Mouse (Mus musculus) lung, postnatal 36 days (tissue): Measurements from ENCODE around the gene Mlip.
"Not testable (repeated sequence)": the region's sequence is repeated elsewhere in the genome, so short reads cannot be mapped to it uniquely, and the experiment has no call there.

Experiments used
- DNase-seq: peaks from one replicate; pipeline ENCODE4 v3.0.0; 2022; ENCODE audit warnings: mixed read lengths

Gene Mlip

DNA sequence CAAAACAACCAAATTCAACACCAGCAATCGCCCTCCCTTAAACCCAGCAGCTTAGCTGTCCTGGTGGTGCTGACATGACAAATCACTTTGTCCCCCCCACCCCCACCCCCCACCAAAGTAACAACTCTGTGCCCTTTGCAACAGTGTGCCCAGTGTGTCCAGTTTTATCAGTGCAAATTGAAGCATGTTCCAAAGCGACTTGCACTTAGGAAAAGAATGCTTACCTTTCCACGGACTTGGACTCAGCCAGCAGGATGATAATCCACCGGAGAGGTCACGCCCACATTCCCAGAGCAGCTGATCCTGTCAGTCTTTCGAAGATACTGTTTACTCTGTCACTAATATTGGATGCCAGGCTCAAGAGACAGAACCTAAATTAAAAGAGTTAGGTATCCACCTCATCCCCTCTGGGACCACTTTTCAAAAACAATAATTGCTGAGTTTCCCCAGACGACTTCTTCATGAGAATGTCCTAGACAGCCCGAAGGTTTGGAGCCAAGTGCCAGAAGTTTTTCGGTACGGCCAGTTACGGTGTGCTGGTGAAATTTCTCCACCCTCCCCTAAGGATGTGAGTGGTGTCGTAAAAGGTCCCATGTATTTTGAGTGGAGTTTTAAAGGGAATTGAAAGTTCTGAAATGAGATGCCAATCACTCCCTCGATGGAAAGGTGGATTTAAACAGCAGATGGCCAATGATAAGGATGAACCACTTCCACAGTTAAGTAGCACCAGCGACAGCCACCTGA, at the start of gene Mlip:
Gene Mlip, minus strand, starts transcription at position 538 of the 744 bp plus-strand sequence.
- no peak for DNase-seq

DNA sequence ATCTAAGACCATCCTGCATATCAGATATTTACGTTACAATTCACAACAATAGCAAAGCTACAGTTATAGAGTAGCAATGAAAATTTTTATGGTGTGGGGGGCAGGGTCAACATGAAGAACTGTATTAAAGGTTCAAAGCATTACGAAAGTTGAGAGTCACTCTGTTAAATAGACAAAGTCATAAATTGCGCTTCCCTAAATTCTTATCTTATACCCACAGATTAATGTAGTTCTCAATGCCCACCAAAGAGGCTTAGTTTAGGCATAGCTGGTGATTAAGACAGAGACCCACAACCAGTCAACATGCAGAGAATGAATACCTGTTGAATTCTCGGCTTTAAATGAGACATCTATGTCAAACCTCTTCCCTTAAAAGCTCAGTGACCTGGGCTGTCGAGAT, 47.0 kb upstream of the Mlip start:
- DNase-seq: no peak

DNA sequence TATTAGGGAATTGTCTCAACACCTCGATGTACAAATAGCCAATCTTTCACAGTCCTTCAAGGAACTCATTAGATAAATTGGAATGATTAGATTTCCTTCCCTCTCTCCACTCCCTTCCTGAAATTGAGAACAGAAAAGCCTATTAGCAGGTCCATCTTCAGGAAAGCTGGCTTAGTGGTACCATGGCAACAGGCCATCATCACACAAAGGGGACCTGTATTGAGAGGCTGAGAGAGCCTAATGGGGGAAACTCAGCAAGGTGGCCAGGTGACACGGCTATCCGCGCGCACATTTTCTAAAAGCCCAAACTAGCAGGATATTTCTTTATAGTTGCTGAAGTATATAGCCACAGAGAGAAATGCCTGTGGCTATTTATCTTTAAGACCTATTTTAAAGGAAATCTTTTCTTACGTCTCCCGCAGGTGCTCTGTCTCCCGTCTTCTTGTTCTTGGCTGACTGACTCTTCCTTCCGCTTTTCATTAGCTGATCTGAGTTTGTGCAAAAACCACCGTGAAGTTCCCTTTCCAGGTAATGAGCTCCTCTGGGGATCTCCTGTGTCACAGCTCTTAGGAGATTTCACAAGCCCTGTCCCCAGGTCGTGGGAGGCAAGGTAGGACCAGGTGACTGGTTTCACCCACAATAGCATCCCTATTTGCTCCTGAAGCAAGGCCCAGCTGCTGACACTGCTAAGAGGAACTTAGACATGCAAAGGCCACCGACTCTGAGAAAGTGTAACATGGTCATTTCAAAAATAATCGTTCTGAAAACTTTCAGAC, 46.3 kb upstream of the Mlip start:
- no peak for DNase-seq

- DNase-seq: no peak
These were observed 44.3 kb upstream of the Mlip start for GRCm38 (mm10) chr9:77397027-77397426.

DNA sequence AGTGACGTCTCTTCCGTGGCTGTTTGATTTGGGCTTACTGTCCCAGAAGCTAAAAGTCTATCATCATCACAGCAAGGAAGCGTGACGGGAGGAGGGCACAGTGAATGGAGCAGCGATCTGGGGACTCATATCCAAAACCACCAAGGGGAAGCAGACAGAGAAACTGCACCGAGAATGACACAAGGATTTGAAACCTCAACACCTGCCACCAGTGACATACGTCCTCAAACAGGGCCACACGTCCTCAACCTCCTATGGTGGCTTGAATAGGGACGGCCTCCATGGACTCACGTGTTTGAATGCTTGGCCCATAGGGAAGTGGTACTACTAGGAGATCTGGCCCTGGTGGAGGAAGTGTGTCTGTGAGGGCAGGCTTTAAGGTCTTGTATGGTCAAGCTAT, 38.5 kb upstream of the Mlip start:
- DNase-seq: no peak

GRCm38 (mm10) chr9:77388956-77389355, 36.2 kb upstream of the Mlip start:
- DNase-seq: no peak

DNA sequence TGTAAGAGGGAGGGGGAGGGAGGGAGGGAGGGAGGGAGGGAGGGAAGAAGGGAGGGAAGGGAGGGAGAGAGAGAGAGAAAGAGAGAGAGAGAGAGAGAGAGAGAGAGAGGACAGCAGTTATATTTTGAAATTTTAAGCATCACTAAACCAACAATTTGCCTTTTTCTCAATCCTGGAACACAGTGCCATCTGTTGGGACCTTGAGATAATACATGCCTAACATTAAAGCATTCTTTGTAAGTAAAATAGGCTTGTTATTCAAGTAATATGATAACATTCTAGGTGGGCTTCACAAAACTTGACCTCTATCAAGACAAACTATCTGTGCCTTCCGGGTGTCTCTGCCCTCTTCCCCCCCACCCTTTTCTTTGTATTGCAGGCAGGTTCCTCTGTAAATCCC, 34.0 kb upstream of the Mlip start:
- peak; percentile 12 for DNase-seq

- DNase-seq: no peak
These were observed 32.8 kb upstream of the Mlip start for GRCm38 (mm10) chr9:77385611-77386010.

DNA sequence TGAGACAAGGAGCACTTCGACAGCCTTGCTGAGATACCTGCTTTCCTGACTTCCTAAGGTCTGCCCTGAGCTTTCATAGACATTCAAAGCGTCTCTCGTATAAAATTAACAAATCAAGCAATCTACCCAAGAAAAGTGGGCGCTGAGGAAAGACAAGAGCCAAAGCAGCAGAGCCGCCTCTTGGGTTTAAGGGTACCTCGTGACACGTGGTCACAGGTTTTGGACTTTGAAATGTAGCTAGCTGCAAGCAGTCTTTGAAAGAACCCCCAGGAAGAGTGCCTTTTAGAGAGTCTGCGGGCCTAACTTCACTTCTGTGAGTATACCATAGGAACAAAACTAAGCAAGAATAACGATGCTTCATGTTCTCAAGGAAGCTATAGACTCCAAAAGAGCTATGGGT, 31.9 kb upstream of the Mlip start:
- no peak for DNase-seq

DNA sequence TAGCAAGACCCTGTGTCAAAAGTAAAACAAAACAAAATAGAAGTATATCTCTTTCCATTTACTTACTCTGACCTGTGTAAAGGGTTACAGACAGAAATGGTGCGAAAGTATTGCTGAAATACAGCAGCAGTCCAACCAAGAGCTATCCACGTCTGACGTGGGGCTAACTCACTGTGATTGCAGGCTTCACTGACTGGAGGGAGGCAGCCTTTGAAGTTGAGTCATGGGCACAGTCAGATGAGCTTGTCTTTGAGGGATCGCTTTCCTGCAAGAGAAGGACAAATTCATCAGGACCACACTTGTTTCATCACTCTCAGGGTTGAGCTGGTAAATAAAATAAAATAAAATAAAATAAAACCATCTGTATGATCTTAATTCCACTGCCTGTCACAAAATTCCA, 31.2 kb upstream of the Mlip start:
- no peak for DNase-seq

GRCm38 (mm10) chr9:77382514-77382913, 29.7 kb upstream of the Mlip start:
- no peak for DNase-seq

- peak; percentile 79 for DNase-seq
These were observed 28.8 kb upstream of the Mlip start for GRCm38 (mm10) chr9:77381565-77381964.

GRCm38 (mm10) chr9:77379625-77380024, 26.9 kb upstream of the Mlip start:
- DNase-seq: peak; percentile 60

DNA sequence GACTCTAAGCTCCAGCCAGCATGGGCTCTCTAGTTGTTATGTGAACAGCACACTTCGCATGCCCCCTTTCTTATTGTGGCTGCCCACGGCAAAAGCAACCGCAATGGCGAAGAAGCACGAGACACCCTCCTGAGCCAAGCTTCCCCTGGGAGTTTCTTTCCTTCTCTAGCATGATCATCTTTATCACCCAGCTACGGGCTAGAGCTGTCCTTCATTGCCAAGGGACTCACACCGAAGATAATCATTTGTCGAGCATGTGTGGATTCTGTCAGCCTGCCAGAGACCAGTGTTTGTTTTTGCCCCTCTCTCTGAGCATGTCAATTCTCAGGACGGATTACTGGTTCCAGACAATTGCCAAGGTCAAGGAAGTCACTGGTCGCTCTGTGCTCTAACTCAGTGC, 24.9 kb upstream of the Mlip start:
- DNase-seq: no peak

GRCm38 (mm10) chr9:77377082-77377481, 24.3 kb upstream of the Mlip start:
- DNase-seq: peak; percentile 44

DNA sequence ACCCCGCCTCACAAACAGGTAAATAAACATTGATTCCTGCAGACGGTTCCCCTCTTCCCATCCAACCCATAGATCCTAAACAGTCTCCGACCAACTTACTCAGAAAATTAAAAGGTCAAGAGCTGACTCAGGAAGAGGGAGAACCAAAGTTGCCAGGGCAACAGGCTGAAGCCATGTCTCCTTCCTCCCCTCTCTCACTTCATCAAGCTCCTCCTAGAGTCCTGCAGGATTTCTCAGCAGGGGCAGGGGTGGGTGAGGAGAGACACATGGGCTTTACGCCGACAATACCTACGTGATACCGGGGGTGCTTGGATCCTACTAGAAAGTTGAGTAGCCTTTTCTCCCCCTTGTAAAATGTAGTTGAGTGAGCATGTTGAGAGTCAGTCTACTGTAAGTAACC, 23.8 kb upstream of the Mlip start:
- no peak for DNase-seq

DNA sequence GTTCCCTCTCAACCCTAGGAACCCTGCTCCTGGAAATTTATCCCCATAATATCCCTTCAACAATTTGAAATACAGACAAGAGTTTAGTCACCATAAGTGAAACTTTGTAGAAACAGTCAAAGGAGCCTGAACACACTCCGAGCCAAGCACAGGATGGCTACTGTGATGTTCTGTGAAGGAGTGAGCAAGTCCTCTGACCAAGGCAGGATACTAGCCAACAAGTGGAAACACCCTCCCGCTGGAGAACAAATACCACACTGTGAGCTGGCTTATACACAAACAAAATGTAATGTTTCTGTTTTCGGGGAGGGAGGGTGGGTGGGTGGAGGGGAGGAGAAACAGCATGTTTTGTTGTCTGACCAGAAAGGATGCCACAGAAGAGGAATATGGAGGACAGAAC, 17.9 kb upstream of the Mlip start:
- DNase-seq: no peak

- DNase-seq: no peak
These were observed 16.5 kb upstream of the Mlip start for GRCm38 (mm10) chr9:77369262-77369661.

- DNase-seq: not testable (repeated sequence)
These were observed 11.9 kb upstream of the Mlip start for GRCm38 (mm10) chr9:77364681-77365080.

DNA sequence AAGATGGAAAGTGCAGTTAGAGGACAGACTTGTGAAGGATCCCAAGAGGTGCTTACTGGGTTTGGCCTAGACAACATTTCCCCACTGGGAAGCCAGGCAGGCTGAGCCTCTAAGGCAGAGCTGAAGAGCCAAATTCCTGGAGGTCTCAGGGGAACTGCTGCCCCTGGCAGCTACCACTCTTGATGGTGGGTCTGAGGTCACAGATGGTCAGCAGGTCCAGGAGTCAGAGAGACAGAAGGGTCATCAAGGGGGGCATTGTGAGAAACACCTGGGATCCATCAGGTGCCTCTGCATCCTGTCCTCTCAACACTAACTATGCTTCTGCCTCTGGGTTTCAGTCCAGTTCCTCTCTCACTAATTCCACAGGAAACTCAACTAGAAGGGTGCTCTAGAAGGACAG, 10.1 kb upstream of the Mlip start:
- DNase-seq: no peak

GRCm38 (mm10) chr9:77360654-77361053, 7.9 kb upstream of the Mlip start:
- no peak for DNase-seq

DNA sequence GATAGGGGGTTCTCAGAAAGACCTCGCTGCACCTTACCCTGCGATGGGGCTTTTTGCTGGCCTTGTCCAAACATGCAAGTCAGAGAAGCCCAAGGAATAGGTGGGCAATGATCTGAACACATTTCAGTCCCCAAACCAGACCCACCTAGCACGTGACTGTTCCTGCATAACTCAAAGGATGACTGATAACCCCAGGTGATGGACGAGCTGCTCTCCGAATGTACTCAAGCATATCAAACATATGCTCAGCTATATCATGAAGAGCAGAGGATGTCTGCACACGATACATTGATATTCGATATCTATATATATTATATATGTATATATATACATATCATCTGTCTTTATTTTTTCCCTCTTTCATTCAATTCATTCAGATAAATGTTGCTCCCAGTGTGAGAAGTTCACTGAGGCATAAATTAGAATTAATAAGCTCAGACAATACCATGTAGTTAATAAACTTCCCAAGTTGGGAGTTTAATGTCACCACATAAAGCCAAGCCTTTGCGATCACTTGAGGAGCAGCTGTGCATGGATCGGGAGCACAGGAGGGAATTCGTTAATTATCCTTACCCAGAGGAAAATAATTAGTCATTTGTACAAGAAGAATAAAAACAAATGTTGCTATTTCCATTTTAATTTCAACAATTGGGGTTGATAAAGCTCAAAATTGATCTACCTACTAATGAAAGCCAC, 6.7 kb upstream of the Mlip start:
- no peak for DNase-seq

DNA sequence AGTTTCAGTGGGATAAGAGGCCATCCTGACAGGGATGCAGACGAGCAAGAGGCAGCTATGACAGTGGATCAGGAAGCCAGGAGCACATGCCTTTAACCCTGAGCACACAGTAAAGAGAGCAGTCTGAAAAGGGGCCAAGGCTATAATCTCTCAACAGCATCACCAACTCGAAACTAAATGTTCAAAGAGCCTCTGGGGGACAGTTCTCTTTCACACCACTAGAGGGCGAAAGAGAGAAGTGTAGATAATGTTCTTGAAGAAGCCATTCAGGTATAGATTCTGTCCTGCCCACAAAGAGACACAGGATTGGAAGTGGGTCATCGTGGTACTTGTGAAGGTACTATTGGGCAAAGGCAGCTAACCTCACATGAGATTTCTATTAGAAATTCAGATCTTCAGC, 1.2 kb upstream of the Mlip start:
- DNase-seq: no peak

DNA sequence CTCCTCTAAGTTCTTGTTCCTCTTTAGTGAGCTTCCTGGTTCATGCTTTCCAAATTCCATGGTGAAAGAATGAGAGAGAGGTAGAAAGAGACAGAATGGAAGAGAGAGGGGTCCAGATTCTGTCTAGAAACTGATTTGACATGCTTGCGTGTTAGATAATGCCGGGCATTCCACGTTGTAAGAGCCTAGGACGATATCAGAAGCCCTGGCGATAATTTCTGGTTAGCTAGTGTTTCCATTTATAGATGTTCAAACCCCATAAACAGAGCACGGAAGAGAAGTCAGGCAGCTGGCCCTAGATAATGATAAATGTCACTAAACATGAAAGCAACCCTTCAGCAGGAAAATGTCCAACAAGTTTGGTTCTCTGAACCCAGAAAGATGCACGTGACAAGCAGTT, 5.1 kb downstream of the Mlip start:
- no peak for DNase-seq
